Mouse (Mus musculus) heart, postnatal 4 days (tissue): Measurements from ENCODE around the gene Gm47283. TPM values are rescaled to one million over a fixed set of nuclear protein-coding genes. Genes with fewer than 3 reads are reported as not detected.

Experiments
- total RNA-seq, 2 experiments: library from RNA; stranded (reverse); gene quantifications; 2 replicates each; pipeline ENCODE4 v1.2.3; 2021

Gene Gm47283
- total RNA-seq, 2 experiments from 2014 or later: not detected

Other genes with a start within 250 kb of the Gm47283 start
- gene Gm21860, start 29.9 kb upstream of the Gm47283 start, total RNA-seq: not detected
- not detected for gene Gm21748, start 54.4 kb downstream of the Gm47283 start, total RNA-seq